Mouse (Mus musculus): Measurements from ENCODE around the gene Bcas1.

DNA sequence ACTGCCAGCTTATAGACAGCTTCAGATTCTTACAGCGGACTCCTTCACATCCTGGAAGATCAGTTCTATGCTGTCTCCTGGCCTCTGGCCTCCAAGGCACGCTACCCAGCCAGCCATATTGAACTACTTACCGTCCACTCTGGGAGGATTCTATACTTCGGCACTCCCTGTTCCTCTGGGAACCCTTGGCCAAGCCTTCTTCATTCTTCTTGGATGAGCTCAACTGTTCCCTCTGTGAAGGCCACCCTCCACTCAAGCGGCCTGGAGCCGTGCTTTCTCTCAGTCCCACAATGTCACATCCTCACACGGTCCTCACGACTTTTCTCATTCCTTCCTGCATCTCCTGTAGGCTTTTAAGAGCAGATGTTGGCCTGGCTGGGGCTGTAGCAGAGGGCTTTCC, 86.5 kb downstream of the Bcas1 start:
- TF ChIP-seq MAFK (IDR thresholded peaks at IDR 0.05; ENCODE audit: insufficient read depth, low read depth, low read length): no peak
- TF ChIP-seq HCFC1 (IDR thresholded peaks at IDR 0.05; ENCODE audit: borderline replicate concordance, insufficient read depth, low read length): no peak
- no peak for TF ChIP-seq ZNF384 (IDR thresholded peaks at IDR 0.05; ENCODE audit: low read depth, low read length)
- TF ChIP-seq CHD2 (IDR thresholded peaks at IDR 0.05; ENCODE audit: low read depth, low read length): no peak

Measured in ES-E14 (cell line).